Mouse (Mus musculus): Measurements from ENCODE around the gene Avil. TPM values are rescaled to one million over a fixed set of nuclear protein-coding genes. Genes with fewer than 3 reads are reported as not detected.
"Not testable (repeated sequence)": the region's sequence is repeated elsewhere in the genome, so short reads cannot be mapped to it uniquely, and the experiment has no call there.

Avil gene
- polyA plus RNA-seq, 1 experiment from 2014 or later = 0.29 TPM

GRCm38 (mm10) chr10:127058708-127059107 is 58.2 kb downstream of the Avil start:
- no peak for ATAC-seq (ENCODE audit: low FRiP score)
- H3K27ac ChIP-seq (ENCODE audit: low read depth, low read length) = no peak overlapping the region; the same call in 1 of the 2 replicates

GRCm38 (mm10) chr10:127059174-127059967 is 58.9 kb downstream of the Avil start:
- peak overlapping the region; percentile 95 for H3K27ac ChIP-seq (ENCODE audit: low read depth, low read length)
- ATAC-seq (ENCODE audit: low FRiP score) (no peak), DNase-seq (ENCODE audit: low spot score) (peak; percentile 63)
- H3K9ac ChIP-seq (ENCODE audit: low read depth, low read length) = peak overlapping the region; percentile 96
- peak overlapping the region; percentile 98 for H3K4me2 ChIP-seq (replicated peaks; ENCODE audit: low read depth, low read length)
- H3K27me3 ChIP-seq (ENCODE audit: control insufficient read depth, insufficient read depth, low read length) = no peaks in the 10 kb centered on the region; the same call in 1 of the 2 replicates
- H3K9me3 ChIP-seq (ENCODE audit: control insufficient read depth, low read length) = no peaks in the 10 kb centered on the region
- peaks cover 5% of the 10 kb centered on the region; the same call in 1 of the 2 replicates for H3K4me1 ChIP-seq (replicated peaks; ENCODE audit: control insufficient read depth, insufficient read depth, low read length)
- 2% methylated on average over 23 of the region's 92 CpGs for WGBS
- H3K36me3 ChIP-seq (ENCODE audit: control insufficient read depth, insufficient read depth, low read length) = peaks cover 7% of the 10 kb centered on the region
- H3K4me3 ChIP-seq (ENCODE audit: low read depth, low read length) = peak overlapping the region; percentile 94

More at GRCm38 (mm10) chr10:127058708-127059107, 58.2 kb downstream of the Avil start:
- Histone ChIP-seq H3K27me3 (ENCODE audit: control insufficient read depth, insufficient read depth, low read length) (no peaks in the 10 kb centered on the region; the same call in 1 of the 2 replicates), H3K4me3 (ENCODE audit: low read depth, low read length) (peak overlapping the region; percentile 94), H3K4me1 (replicated peaks; ENCODE audit: control insufficient read depth, insufficient read depth, low read length) (peaks cover 5% of the 10 kb centered on the region; the same call in 1 of the 2 replicates), H3K36me3 (ENCODE audit: control insufficient read depth, insufficient read depth, low read length) (peaks cover 7% of the 10 kb centered on the region), H3K9ac (ENCODE audit: low read depth, low read length) (peak overlapping the region; percentile 96), H3K9me3 (ENCODE audit: control insufficient read depth, low read length) (no peaks in the 10 kb centered on the region), H3K4me2 (replicated peaks; ENCODE audit: low read depth, low read length) (peak overlapping the region; percentile 98)
- DNase-seq (ENCODE audit: low spot score) = no peak
- WGBS = 6% methylated on average over 8 of the region's 8 CpGs

- Histone ChIP-seq H3K27me3 (ENCODE audit: control insufficient read depth, insufficient read depth, low read length) (no peaks in the 10 kb centered on the region; the same call in 1 of the 2 replicates), H3K4me1 (replicated peaks; ENCODE audit: control insufficient read depth, insufficient read depth, low read length) (peaks cover 9% of the 10 kb centered on the region; the same call in 1 of the 2 replicates), H3K27ac (ENCODE audit: low read depth, low read length) (peak within 1 kb of the TSS; percentile 95), H3K4me2 (replicated peaks; ENCODE audit: low read depth, low read length) (peak within 1 kb of the TSS; percentile 98), H3K9me3 (ENCODE audit: control insufficient read depth, low read length) (no peaks in the 10 kb centered on the region), H3K9ac (ENCODE audit: low read depth, low read length) (peak within 1 kb of the TSS; percentile 96), H3K4me3 (ENCODE audit: low read depth, low read length) (peak within 1 kb of the TSS; percentile 94), H3K36me3 (ENCODE audit: control insufficient read depth, insufficient read depth, low read length) (peaks cover 12% of the 10 kb centered on the region)
- peak; percentile 79 for DNase-seq (ENCODE audit: low spot score)
- 1% methylated on average over 32 of the region's 72 CpGs for WGBS
- peak; percentile 2 for ATAC-seq (ENCODE audit: low FRiP score)
Observed at GRCm38 (mm10) chr10:127059968-127060916, 59.7 kb downstream of the Avil start, which contains the start of gene March9. March9 (minus strand) TSS chr10:127060184.

- 27% methylated on average over 5 of the region's 5 CpGs for WGBS
- no peak for ATAC-seq (ENCODE audit: low FRiP score)
Observed at GRCm38 (mm10) chr10:127061085-127061484, 60.6 kb downstream of the Avil start.

GRCm38 (mm10) chr10:127061513-127061912 is 61.0 kb downstream of the Avil start:
- Histone ChIP-seq H3K4me1 (replicated peaks; ENCODE audit: control insufficient read depth, insufficient read depth, low read length) (peaks cover 9% of the 10 kb centered on the region; the same call in 1 of the 2 replicates), H3K27me3 (ENCODE audit: control insufficient read depth, insufficient read depth, low read length) (no peaks in the 10 kb centered on the region; the same call in 1 of the 2 replicates), H3K36me3 (ENCODE audit: control insufficient read depth, insufficient read depth, low read length) (peaks cover 18% of the 10 kb centered on the region), H3K9ac (ENCODE audit: low read depth, low read length) (no peak overlapping the region; the same call in 1 of the 2 replicates), H3K4me3 (ENCODE audit: low read depth, low read length) (no peak overlapping the region; the same call in 1 of the 2 replicates), H3K9me3 (ENCODE audit: control insufficient read depth, low read length) (no peaks in the 10 kb centered on the region), H3K4me2 (replicated peaks; ENCODE audit: low read depth, low read length) (no peak overlapping the region), H3K27ac (ENCODE audit: low read depth, low read length) (peak overlapping the region; percentile 95; the same call in 1 of the 2 replicates)
- ATAC-seq (ENCODE audit: low FRiP score) (no peak), DNase-seq (ENCODE audit: low spot score) (no peak)
- 67% methylated on average over 2 of the region's 2 CpGs for WGBS

More at GRCm38 (mm10) chr10:127061085-127061484, 60.6 kb downstream of the Avil start:
- no peak for DNase-seq (ENCODE audit: low spot score)
- Histone ChIP-seq H3K27me3 (ENCODE audit: control insufficient read depth, insufficient read depth, low read length) (no peaks in the 10 kb centered on the region; the same call in 1 of the 2 replicates), H3K27ac (ENCODE audit: low read depth, low read length) (peak overlapping the region; percentile 95; the same call in 1 of the 2 replicates), H3K4me2 (replicated peaks; ENCODE audit: low read depth, low read length) (peak overlapping the region; percentile 98), H3K9ac (ENCODE audit: low read depth, low read length) (peak overlapping the region; percentile 96), H3K4me3 (ENCODE audit: low read depth, low read length) (no peak overlapping the region; the same call in 1 of the 2 replicates), H3K36me3 (ENCODE audit: control insufficient read depth, insufficient read depth, low read length) (peaks cover 19% of the 10 kb centered on the region), H3K9me3 (ENCODE audit: control insufficient read depth, low read length) (no peaks in the 10 kb centered on the region), H3K4me1 (replicated peaks; ENCODE audit: control insufficient read depth, insufficient read depth, low read length) (peaks cover 9% of the 10 kb centered on the region; the same call in 1 of the 2 replicates)

- ATAC-seq (ENCODE audit: low FRiP score); H3K4me2 ChIP-seq (replicated peaks; ENCODE audit: low read depth, low read length); DNase-seq (ENCODE audit: low spot score); H3K27ac ChIP-seq (ENCODE audit: low read depth, low read length); H3K4me1 ChIP-seq (replicated peaks; ENCODE audit: control insufficient read depth, insufficient read depth, low read length); H3K4me3 ChIP-seq (ENCODE audit: low read depth, low read length); H3K27me3 ChIP-seq (ENCODE audit: control insufficient read depth, insufficient read depth, low read length); H3K9me3 ChIP-seq (ENCODE audit: control insufficient read depth, low read length); H3K9ac ChIP-seq (ENCODE audit: low read depth, low read length): not testable (repeated sequence)
- WGBS = 88% methylated on average over 4 of the region's 4 CpGs
- peaks cover 20% of the 10 kb centered on the region for H3K36me3 ChIP-seq (ENCODE audit: control insufficient read depth, insufficient read depth, low read length)
Observed at GRCm38 (mm10) chr10:127062101-127062500, 61.6 kb downstream of the Avil start.

- Histone ChIP-seq H3K9me3 (ENCODE audit: control insufficient read depth, low read length) (no peaks in the 10 kb centered on the region), H3K4me3 (ENCODE audit: low read depth, low read length) (no peak overlapping the region), H3K36me3 (ENCODE audit: control insufficient read depth, insufficient read depth, low read length) (peaks cover 21% of the 10 kb centered on the region), H3K4me1 (replicated peaks; ENCODE audit: control insufficient read depth, insufficient read depth, low read length) (peaks cover 9% of the 10 kb centered on the region; the same call in 1 of the 2 replicates), H3K4me2 (replicated peaks; ENCODE audit: low read depth, low read length) (no peak overlapping the region), H3K9ac (ENCODE audit: low read depth, low read length) (no peak overlapping the region), H3K27me3 (ENCODE audit: control insufficient read depth, insufficient read depth, low read length) (no peaks in the 10 kb centered on the region; the same call in 1 of the 2 replicates), H3K27ac (ENCODE audit: low read depth, low read length) (no peak overlapping the region)
- WGBS = 81% methylated on average over 5 of the region's 5 CpGs
- no peak for ATAC-seq (ENCODE audit: low FRiP score)
- no peak for DNase-seq (ENCODE audit: low spot score)
Observed at GRCm38 (mm10) chr10:127062503-127062902, 62.0 kb downstream of the Avil start.
